Mouse (Mus musculus) limb, embryonic 10.5 days (tissue): ENCODE results near the gene Snx9. TPM values are rescaled to one million over a fixed set of nuclear protein-coding genes. Genes with fewer than 3 reads are reported as not detected.

Experiments used
- DNase-seq: peaks from one replicate; pipeline ENCODE4 v3.0.0-alpha.2; 2017; ENCODE audit warnings: low spot score
- H3K27ac ChIP-seq: fragments of 300-500 bp; sonication (generic); 2 replicates; pipeline ENCODE4 v1.5.1; 2016; ENCODE audit warnings: mild to moderate bottlenecking
- H3K27me3 ChIP-seq: fragments of 300-500 bp; sonication (generic); 2 replicates; pipeline ENCODE4 v1.6.1; 2016; ENCODE audit warnings: low read depth, mild to moderate bottlenecking; ENCODE audit not compliant: poor library complexity, severe bottlenecking
- H3K36me3 ChIP-seq: fragments of 300-500 bp; sonication (generic); 2 replicates; pipeline ENCODE4 v1.6.1; 2016; ENCODE audit warnings: mild to moderate bottlenecking, moderate library complexity
- H3K4me1 ChIP-seq: fragments of 300-500 bp; sonication (generic); 2 replicates; pipeline ENCODE4 v1.6.1; 2016
- H3K4me3 ChIP-seq: fragments of 300-500 bp; sonication (generic); 2 replicates; pipeline ENCODE4 v1.5.1; 2016; ENCODE audit warnings: mild to moderate bottlenecking, moderate library complexity
- H3K9me3 ChIP-seq: fragments of 300-500 bp; sonication (generic); replicated peaks from 2 replicates; pipeline ENCODE4 v1.6.1; 2016; ENCODE audit warnings: mild to moderate bottlenecking
- WGBS: fragments of 180-500 bp; shearing (Covaris S2); methylation state at CpG from one replicate; pipeline ENCODE4 v1.1.7; 2016; 5-methylcytosine and 5-hydroxymethylcytosine counted together
- polyA plus RNA-seq: library from polyadenylated mRNA; unstranded; fragments of >200 nt; fragmentation: Nextera tagmentation; extraction: Ambion mirVana; gene quantifications from 2 replicates; pipeline ENCODE4 v1.2.1, GENCODE M21; 2016

The Snx9 gene
- polyA plus RNA-seq, 1 experiment from 2014 or later, result 19.4 TPM

DNA sequence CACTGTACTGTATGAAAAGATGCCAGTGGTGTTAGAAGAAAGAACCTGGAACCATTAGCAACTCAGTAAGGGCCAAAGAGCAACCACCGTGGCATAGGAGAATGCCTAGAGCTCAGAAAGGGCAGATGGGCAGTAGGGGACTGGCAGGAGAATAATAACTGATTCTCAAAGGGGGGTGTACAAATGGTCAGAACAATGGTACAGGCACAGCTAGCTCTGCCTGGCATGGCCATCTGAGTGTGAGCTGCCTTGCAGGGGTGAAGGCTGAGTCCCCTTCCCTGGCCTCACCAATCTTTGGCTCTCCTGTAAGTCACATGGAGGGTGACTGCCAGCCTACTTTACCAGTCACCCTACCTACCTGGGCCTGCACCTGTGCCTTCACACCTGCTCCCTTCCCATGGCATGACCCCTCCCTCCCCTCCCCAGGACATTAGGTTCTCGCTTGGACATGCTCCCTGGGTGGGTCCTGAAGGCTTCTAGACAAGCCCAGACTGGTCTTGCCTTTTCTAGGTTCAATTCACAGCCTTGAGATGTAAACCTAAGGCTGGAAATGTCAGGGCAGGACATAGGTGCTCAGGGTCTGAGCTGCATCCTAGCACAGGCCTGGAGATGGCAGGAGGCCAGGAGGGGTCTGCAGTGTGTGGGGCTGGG, 115.3 kb downstream of the Snx9 start:
- Histone ChIP-seq H3K27ac (no peak overlapping the region), H3K9me3 (no peaks in the 10 kb centered on the region), H3K4me3 (no peak overlapping the region), H3K36me3 (no peaks in the 10 kb centered on the region), H3K4me1 (0 out of 2 replicates have a peak, but pooled peaks cover 4% of the 10 kb centered on the region), H3K27me3 (no peaks in the 10 kb centered on the region)
- 73% methylated on average over 2 of the region's 2 CpGs for WGBS
- DNase-seq, result no peak

GRCm38 (mm10) chr17:5957097-5957496, 116.0 kb downstream of the Snx9 start:
- Histone ChIP-seq H3K4me3 (no peak overlapping the region), H3K36me3 (no peaks in the 10 kb centered on the region), H3K9me3 (no peaks in the 10 kb centered on the region), H3K4me1 (0 out of 2 replicates have a peak, but pooled peaks cover 4% of the 10 kb centered on the region), H3K27me3 (no peaks in the 10 kb centered on the region), H3K27ac (no peak overlapping the region)
- no peak for DNase-seq
- WGBS, result 71% methylated on average over 3 of the region's 3 CpGs

GRCm38 (mm10) chr17:5958229-5958628, 117.1 kb downstream of the Snx9 start:
- Histone ChIP-seq H3K36me3 (no peaks in the 10 kb centered on the region), H3K4me1 (0 out of 2 replicates have a peak, but pooled peaks cover 4% of the 10 kb centered on the region), H3K4me3 (no peak overlapping the region), H3K9me3 (no peaks in the 10 kb centered on the region), H3K27me3 (no peaks in the 10 kb centered on the region), H3K27ac (no peak overlapping the region)
- WGBS, result 87% methylated on average over 5 of the region's 5 CpGs
- DNase-seq, result no peak

GRCm38 (mm10) chr17:5958636-5959035, 117.5 kb downstream of the Snx9 start:
- H3K4me3 ChIP-seq, result no peak overlapping the region
- no peaks in the 10 kb centered on the region for H3K9me3 ChIP-seq
- no peak overlapping the region for H3K27ac ChIP-seq
- no peaks in the 10 kb centered on the region for H3K27me3 ChIP-seq
- no peak for DNase-seq
- no peaks in the 10 kb centered on the region for H3K36me3 ChIP-seq
- H3K4me1 ChIP-seq, result 0 out of 2 replicates have a peak, but pooled peaks cover 4% of the 10 kb centered on the region
- WGBS, result 80% methylated on average over 10 of the region's 10 CpGs

GRCm38 (mm10) chr17:5959096-5959495, 118.0 kb downstream of the Snx9 start:
- H3K4me3 ChIP-seq, result no peak overlapping the region
- H3K27me3 ChIP-seq, result no peaks in the 10 kb centered on the region
- H3K9me3 ChIP-seq, result no peaks in the 10 kb centered on the region
- no peak overlapping the region for H3K27ac ChIP-seq
- H3K36me3 ChIP-seq, result no peaks in the 10 kb centered on the region
- H3K4me1 ChIP-seq, result 0 out of 2 replicates have a peak, but pooled peaks cover 4% of the 10 kb centered on the region
- WGBS, result 73% methylated on average over 7 of the region's 7 CpGs
- no peak for DNase-seq

DNA sequence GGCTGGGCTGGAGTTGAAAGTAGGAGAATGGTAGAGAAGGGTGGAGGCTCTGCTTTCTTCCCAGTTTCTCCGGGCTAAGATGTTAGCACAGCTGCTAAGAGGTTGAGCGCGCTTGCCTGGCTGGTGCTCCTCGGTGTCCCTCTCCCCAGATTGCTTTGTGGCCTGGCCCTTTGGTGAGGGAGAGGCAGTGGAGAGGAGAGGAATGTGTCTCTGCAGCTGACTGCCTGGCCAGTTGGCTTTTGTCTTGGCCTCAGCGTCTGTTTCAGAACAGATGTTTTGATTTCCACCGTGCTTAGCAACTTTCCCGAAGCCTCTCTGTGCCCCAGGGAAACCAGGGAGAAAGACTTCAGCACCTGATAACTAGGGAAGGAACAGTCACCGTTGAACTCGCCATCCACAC, 118.7 kb downstream of the Snx9 start:
- no peaks in the 10 kb centered on the region for H3K27me3 ChIP-seq
- no peak overlapping the region for H3K4me3 ChIP-seq
- H3K4me1 ChIP-seq, result 0 out of 2 replicates have a peak, but pooled peaks cover 4% of the 10 kb centered on the region
- no peaks in the 10 kb centered on the region for H3K36me3 ChIP-seq
- H3K9me3 ChIP-seq, result no peaks in the 10 kb centered on the region
- peak overlapping the region; percentile 32; the same call in 1 of the 2 replicates for H3K27ac ChIP-seq
- no peak for DNase-seq
- WGBS, result 75% methylated on average over 9 of the region's 9 CpGs

- 0 out of 2 replicates have a peak, but pooled peaks cover 4% of the 10 kb centered on the region for H3K4me1 ChIP-seq
- H3K36me3 ChIP-seq, result no peaks in the 10 kb centered on the region
- H3K27me3 ChIP-seq, result no peaks in the 10 kb centered on the region
- DNase-seq, result no peak
- H3K4me3 ChIP-seq, result no peak overlapping the region
- no peak overlapping the region for H3K27ac ChIP-seq
- H3K9me3 ChIP-seq, result no peaks in the 10 kb centered on the region
- 91% methylated on average over 8 of the region's 8 CpGs for WGBS
Measured at GRCm38 (mm10) chr17:5963766-5964165, 122.6 kb downstream of the Snx9 start.

- 70% methylated on average over 9 of the region's 9 CpGs for WGBS
- no peaks in the 10 kb centered on the region for H3K4me1 ChIP-seq
- H3K9me3 ChIP-seq, result no peaks in the 10 kb centered on the region
- no peaks in the 10 kb centered on the region for H3K27me3 ChIP-seq
- H3K27ac ChIP-seq, result no peak overlapping the region
- DNase-seq, result no peak
- no peaks in the 10 kb centered on the region for H3K36me3 ChIP-seq
- no peak overlapping the region for H3K4me3 ChIP-seq
Measured at GRCm38 (mm10) chr17:5965084-5965781, 124.1 kb downstream of the Snx9 start.

DNA sequence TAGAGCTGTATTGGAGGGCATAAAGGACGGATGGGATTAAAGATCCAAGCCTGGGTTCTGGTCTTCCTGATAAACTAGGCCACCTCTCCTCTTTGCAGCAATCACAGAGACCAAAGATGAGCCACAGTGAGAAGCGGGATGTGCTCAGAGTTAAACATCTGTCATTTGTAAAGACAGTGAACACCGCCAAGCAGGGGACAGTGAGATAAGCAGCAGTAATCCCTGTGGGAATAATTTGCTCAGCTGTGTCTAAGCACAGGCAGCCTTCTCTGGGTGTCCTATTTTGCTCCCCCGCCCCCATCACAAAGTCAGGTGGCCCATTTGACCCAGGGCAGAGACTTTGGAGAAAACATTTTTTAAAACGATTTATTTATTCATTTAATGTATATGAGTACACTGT, 125.6 kb downstream of the Snx9 start:
- WGBS, result 86% methylated on average over 5 of the region's 5 CpGs
- Histone ChIP-seq H3K36me3 (no peaks in the 10 kb centered on the region), H3K27me3 (no peaks in the 10 kb centered on the region), H3K27ac (no peak overlapping the region), H3K9me3 (no peaks in the 10 kb centered on the region), H3K4me1 (no peaks in the 10 kb centered on the region), H3K4me3 (no peak overlapping the region)
- DNase-seq, result no peak

DNA sequence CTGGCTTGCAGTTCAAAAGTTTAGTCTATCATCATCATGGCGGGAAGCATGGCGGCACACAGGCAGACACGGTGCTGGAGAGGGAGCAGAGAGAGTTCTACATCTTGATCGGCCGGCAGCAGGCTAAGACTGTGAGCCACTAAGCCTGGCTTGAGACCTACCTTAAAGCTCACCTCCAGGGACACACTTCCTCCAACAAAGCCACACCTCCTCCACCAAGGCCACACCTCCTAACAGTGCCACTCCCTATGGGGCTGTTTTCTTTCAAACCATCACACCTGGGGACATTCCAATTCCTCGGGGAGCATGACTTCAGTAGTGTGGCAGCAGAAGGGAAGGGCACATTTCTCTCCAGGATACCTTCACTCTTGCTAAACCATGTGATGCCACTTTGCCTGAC, 127.4 kb downstream of the Snx9 start:
- 54% methylated on average over 6 of the region's 6 CpGs for WGBS
- no peaks in the 10 kb centered on the region for H3K9me3 ChIP-seq
- no peak for DNase-seq

GRCm38 (mm10) chr17:5969246-5969645, 128.1 kb downstream of the Snx9 start:
- H3K4me1 ChIP-seq, result no peaks in the 10 kb centered on the region
- H3K27me3 ChIP-seq, result no peaks in the 10 kb centered on the region
- H3K36me3 ChIP-seq, result no peaks in the 10 kb centered on the region
- no peak overlapping the region for H3K27ac ChIP-seq
- H3K9me3 ChIP-seq, result no peaks in the 10 kb centered on the region
- no peak overlapping the region for H3K4me3 ChIP-seq
- DNase-seq, result no peak
- WGBS, result 91% methylated on average over 3 of the region's 3 CpGs

More for the DNA sequence above, 127.4 kb downstream of the Snx9 start:
- no peak overlapping the region for H3K4me3 ChIP-seq
- H3K4me1 ChIP-seq, result no peaks in the 10 kb centered on the region
- no peak overlapping the region for H3K27ac ChIP-seq
- no peaks in the 10 kb centered on the region for H3K36me3 ChIP-seq
- no peaks in the 10 kb centered on the region for H3K27me3 ChIP-seq

- Histone ChIP-seq H3K36me3 (no peaks in the 10 kb centered on the region), H3K4me3 (no peak overlapping the region), H3K27ac (no peak overlapping the region), H3K9me3 (no peaks in the 10 kb centered on the region), H3K4me1 (peaks cover 4% of the 10 kb centered on the region), H3K27me3 (no peaks in the 10 kb centered on the region)
- 82% methylated on average over 5 of the region's 5 CpGs for WGBS
- DNase-seq, result no peak
Measured at GRCm38 (mm10) chr17:5970298-5970821, 129.2 kb downstream of the Snx9 start.

DNA sequence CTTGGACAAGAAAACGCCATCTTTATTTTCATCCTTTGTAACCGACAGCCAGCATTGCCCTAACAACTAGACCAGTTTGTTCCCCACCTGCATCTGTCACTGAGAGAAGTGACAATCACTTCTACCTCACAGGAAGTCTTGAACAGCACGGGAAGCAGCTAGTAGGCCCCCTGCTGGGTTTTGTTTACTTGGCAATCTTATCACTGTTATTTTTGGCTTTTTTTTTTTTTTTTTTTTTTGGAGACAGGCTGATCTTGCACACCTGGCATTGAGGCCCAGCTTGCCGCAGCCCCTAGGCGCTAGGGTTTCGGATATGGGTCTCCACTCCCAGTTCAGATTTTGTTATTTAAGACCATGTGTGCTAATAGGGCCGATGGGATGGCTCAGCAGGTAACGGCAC, 132.4 kb downstream of the Snx9 start:
- Histone ChIP-seq H3K4me1 (peaks cover 24% of the 10 kb centered on the region), H3K27ac (no peak overlapping the region), H3K9me3 (no peaks in the 10 kb centered on the region), H3K27me3 (no peaks in the 10 kb centered on the region), H3K36me3 (no peaks in the 10 kb centered on the region), H3K4me3 (no peak overlapping the region)
- no peak for DNase-seq
- 81% methylated on average over 8 of the region's 8 CpGs for WGBS
